Mouse (Mus musculus): Measurements from ENCODE around the gene Mrpl52.

DNA sequence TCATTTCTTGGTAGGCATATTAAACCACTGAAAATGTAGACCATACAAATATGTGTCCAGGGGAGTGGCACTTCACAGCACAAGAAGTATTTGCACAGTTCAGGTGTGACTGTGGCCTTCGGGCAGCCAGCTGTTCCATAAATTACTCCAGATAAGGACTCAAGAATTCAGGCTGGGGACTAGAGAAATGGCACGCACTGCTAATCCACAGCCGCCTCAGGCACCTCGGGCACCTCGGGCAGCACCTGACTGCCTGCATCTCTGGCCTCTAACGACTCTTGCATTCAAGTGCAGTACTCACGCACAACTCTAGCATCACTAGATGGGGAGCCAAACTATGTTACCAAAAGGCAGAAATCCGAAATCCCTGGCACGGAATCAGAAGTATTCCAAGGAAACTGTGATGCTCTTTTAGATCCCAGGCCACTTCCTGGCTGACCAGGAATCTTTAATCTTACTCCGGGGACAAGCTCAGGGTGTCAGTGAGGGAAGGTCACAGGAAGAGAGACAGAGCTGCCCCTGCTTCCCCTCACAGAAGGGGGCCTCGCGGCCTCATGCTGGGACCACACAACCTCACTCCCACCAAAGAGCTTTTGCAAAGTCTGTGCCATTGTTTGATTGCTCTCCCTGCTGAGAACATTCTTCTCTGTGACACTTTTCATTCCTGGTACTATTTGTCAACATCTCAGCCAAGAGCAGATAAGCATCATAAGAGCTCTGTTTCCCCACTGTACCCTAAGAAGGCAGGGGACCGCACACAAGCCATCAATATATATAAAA is 11.3 kb upstream of the Mrpl52 start:
- TF ChIP-seq CTCF (IDR thresholded peaks at IDR 0.05; ENCODE audit: low read depth), result no peak
- no peak for TF ChIP-seq EP300 (IDR thresholded peaks at IDR 0.05; ENCODE audit: low read depth)

All from liver, embryonic 14.5 days (tissue).